Mouse (Mus musculus): ENCODE data around the gene Mink1.

- TF ChIP-seq CTCF (IDR thresholded peaks at IDR 0.05; ENCODE audit: insufficient read depth, low read length) (no peak), POLR2A (IDR thresholded peaks at IDR 0.05; ENCODE audit: borderline replicate concordance, extremely low read depth, low read depth, low read length) (no peak)
Measured at GRCm38 (mm10) chr11:70619101-70619500, 56.4 kb downstream of the Mink1 start, which contains the start of gene Chrne.

All from lung, adult 2 months (tissue).